Mouse (Mus musculus) cerebellum, adult 2 months (tissue): Measurements from ENCODE around the gene Atxn2.

Experiments
- CTCF ChIP-seq: fragments of 200-500 bp; IDR thresholded peaks from 2 replicates; pipeline ENCODE4 v1.5.1; 2011; ENCODE audit warnings: low read depth, mild to moderate bottlenecking, control low read depth, low read length, moderate library complexity, borderline replicate concordance; ENCODE audit not compliant: insufficient read depth
- POLR2A ChIP-seq: fragments of 200-500 bp; IDR thresholded peaks from 2 replicates; pipeline ENCODE4 v1.6.1; 2011; ENCODE audit warnings: low read length, control low read depth, borderline replicate concordance; ENCODE audit not compliant: insufficient read depth

- no peak for TF ChIP-seq CTCF
- no peak for TF ChIP-seq POLR2A
Observed at GRCm38 (mm10) chr5:121849478-121850349, 138.6 kb downstream of the Atxn2 start.
